Mouse (Mus musculus) brain, embryonic 14.5 days (tissue): ENCODE data around the gene Dpep3.
A peak's percentile ranks its signal among the peaks of the same experiment; 100 is the strongest.

Experiments
- CTCF ChIP-seq: fragments of 200-500 bp; IDR thresholded peaks from 2 replicates; pipeline ENCODE4 v1.5.1; 2012; ENCODE audit warnings: inconsistent platforms, mild to moderate bottlenecking, moderate library complexity, borderline replicate concordance; ENCODE audit not compliant: insufficient read depth, insufficient read length; ENCODE audit errors: extremely low read depth
- POLR2A ChIP-seq: fragments of 200-500 bp; IDR thresholded peaks from 2 replicates; pipeline ENCODE4 v1.6.1; 2012; ENCODE audit warnings: mild to moderate bottlenecking, inconsistent platforms, borderline replicate concordance; ENCODE audit not compliant: poor library complexity, insufficient read depth, insufficient read length, severe bottlenecking; ENCODE audit errors: extremely low read depth

DNA sequence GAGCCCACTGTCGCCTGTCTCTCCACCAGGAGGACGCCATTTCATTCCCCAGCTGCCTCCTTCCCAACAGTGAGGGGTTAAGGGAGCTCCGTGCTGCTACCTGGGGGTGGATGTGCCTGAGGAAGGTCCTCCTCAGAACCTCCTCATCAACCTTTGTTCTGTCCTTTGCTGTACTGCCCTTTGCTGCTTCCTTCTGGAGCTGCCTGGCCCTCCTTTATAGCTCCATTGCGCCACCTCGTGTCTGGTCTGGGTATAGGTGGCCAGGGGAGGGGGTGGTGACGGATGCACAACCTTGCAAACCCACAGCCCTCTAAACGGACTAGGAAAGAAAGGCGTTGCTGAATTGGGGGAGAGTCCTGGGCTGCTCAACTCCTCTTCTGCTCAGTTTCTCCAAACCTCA, 48.6 kb downstream of the Dpep3 start:
- TF ChIP-seq CTCF (peak; percentile 95), POLR2A (no peak)
